Mouse (Mus musculus) left cerebral cortex, postnatal 14 days (tissue): ENCODE results near the gene Gjd3. TPM values are rescaled to one million over a fixed set of nuclear protein-coding genes. Genes with fewer than 3 reads are reported as not detected.

Experiments used
- DNase-seq, 2 experiments: peaks; one replicate each; pipeline ENCODE4 v3.0.0; 2021 to 2022; ENCODE audit warnings: low spot score in 2 of 2, mixed read lengths in 1 of 2
- intact Hi-C: fragments of 180-260 bp; cut with DNase I; formaldehyde crosslinking; loops from one replicate; pipeline ENCODE4 v1.15.1; 2025
- total RNA-seq, 2 experiments: library from RNA; stranded (reverse); gene quantifications; 2 replicates each; pipeline ENCODE4 v1.2.3; 2021

Gene Gjd3
- total RNA-seq, 2 experiments from 2014 or later, result 2.8 to 3.1 TPM

DNA sequence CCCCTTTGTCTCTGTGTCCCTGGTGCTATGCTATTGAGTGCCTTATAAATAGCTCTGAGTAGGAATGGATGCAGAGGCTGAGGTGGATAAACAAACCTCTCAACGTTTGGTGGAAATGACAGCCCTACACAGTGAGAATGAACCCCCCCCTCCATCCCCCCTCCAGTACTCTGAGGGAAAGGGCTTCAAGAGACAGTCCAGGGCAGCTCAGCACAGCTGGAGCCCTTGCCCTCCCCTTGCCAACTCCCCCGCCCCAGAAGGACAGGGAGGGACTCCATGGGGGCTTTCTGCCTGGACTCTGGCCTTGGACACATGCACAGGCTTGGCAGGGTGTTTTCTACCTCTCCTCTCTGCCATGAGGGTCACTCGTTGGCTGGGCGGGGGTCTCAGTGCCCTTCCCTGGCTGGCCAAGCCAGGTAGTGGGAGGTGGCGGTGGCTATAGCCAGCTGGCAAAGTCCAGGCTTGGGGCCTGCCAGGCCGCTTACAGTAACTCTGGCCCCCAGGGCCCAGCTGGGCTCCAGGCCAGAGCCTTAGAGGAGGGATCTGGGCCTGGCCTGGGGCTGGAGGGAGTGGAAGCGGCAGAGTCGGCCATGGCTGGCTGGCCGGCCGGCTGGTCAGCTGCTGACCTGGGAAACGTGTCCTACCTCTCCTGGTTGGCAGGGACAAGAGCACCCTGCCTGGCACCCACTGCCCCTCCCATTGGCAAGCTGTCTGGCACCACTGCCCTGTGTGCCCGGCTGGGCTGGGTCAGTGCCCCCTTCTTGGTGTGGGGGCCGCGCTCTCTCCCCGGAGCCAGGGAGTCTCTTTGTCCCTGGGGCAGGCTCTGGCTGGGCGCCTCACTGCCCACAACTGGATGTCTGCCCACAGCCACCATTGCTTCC lies 31.6 kb downstream of the Gjd3 start:
- intact Hi-C loops, result no loop called here
- DNase-seq, result peak in 1 of 2 experiments; percentile 61

GRCm38 (mm10) chr11:98950484-98950883 lies 32.3 kb downstream of the Gjd3 start:
- intact Hi-C loops, result no loop called here
- no peak for DNase-seq

GRCm38 (mm10) chr11:98949958-98950460 lies 32.8 kb downstream of the Gjd3 start:
- intact Hi-C loops, result no loop called here
- DNase-seq, result no peak

GRCm38 (mm10) chr11:98949242-98949957 lies 33.4 kb downstream of the Gjd3 start:
- DNase-seq, result no peak
- intact Hi-C loops, result no loop called here

- DNase-seq, result no peak
- intact Hi-C loops, result no loop called here
Observed at GRCm38 (mm10) chr11:98947969-98948569, 34.7 kb downstream of the Gjd3 start.

- intact Hi-C loops, result no loop called here
- no peak for DNase-seq
Observed at GRCm38 (mm10) chr11:98945605-98945977, 37.2 kb downstream of the Gjd3 start.

DNA sequence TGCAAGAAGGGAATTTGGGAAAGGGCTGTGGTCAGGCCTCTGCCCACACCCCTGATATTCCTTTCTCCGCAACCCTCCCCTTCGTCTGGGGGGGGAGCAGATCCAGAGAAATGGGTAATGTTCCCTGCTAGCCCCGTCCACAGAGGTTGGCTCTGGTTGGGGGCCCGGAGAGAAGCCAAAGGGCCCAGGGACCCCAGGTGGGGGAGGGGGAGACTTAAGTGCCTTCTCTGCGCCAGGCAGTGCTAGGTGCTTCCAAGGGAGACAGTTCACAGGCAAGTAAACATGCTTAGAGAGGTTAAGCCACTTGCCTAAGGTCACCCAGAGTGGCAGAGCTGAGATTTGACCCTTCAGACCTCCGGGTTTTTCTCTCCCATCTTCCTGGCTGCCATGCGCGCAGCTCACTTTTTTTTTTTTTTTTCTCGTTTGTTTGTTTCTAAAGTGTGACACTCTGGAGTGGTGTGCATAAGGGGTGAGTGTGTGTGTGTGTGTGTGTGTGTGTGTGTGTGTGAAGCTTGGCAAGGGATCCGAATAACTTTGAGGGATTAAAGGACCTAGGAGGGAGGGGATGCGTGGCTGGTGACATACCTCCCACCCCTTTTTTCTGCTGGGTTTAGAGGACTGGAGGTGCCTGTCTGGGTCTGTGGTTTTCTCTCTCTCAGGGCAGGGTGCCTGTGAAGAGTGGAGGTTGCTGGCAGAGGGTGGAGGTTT lies 37.8 kb downstream of the Gjd3 start:
- DNase-seq, result no peak
- intact Hi-C loops, result no loop called here

- intact Hi-C loops, result no loop called here
- no peak for DNase-seq
Observed at GRCm38 (mm10) chr11:98943741-98944461, 38.9 kb downstream of the Gjd3 start.

DNA sequence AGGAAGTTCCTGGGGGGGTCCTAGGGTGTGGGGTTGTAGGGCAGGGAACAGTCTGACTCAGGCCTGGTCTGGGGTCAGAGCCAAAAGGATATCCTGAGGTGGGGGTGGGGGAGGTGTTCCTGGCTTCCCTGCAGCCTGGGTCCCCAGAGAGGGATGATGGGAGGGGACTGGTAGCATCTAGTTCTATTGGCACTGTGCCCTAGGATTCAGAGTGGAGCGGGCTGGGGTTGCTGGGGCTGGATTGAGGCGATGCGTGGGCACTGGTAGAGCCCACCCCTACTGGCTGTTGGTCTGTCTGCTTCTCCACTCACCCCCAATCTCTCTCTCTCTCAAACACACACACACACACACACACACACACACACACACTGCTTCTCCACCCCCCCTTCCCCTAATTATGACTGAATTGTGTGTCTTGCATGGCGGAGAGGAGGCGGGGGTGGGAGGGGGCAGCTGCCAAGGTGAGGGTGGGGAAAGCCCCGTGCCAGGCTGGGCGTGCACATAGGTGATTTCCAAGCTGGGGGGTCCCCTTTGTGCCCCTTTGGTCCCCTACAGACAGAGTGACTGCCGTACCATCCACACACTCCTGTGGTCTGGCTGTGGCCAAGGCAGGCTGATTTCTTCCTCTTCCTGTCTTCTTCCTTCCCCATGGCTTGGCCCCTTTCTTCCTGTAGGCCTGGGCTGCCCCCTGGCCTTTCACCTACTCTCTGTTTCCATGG lies 39.7 kb downstream of the Gjd3 start:
- intact Hi-C loops, result no loop called here
- no peak for DNase-seq

- no peak for DNase-seq
- intact Hi-C loops, result no loop called here
Observed at GRCm38 (mm10) chr11:98942555-98942922, 40.3 kb downstream of the Gjd3 start.

DNA sequence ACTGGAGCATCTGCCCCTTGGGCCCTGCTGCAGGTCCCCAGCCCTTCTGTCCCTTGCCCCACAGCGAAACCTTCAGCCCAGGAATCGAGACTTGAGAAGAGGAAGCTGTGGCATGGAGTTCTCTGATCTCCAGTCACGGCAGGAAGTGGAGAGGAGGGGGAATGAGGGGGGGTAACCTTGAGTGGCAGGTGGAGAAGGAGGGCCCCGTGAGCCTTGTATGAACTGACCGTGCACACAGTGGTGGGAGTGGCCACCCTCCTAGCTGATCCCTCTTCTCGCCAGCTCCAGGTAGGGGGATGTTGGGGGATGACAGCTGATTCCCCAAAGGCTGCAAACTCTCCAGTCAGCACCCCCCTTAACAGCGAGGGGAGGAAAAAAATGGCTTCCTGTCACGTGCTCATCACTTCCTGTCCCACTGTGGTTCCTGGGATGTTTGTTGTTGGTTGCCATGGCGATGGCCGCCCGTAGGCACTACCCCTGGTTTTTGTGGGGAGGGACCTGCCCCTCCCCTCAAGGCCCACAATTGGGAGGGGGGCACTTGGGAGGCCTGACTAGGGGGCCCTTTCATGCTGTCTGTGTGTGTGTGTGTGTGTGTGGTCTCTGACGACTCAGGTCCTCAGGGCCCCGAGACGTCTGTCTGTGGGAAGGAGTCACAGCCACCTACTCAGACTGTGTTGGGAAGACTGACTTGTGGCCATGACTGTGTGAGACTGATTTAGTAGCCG lies 40.8 kb downstream of the Gjd3 start:
- intact Hi-C loops, result no loop called here
- DNase-seq, result peak; percentile 62 to 73

DNA sequence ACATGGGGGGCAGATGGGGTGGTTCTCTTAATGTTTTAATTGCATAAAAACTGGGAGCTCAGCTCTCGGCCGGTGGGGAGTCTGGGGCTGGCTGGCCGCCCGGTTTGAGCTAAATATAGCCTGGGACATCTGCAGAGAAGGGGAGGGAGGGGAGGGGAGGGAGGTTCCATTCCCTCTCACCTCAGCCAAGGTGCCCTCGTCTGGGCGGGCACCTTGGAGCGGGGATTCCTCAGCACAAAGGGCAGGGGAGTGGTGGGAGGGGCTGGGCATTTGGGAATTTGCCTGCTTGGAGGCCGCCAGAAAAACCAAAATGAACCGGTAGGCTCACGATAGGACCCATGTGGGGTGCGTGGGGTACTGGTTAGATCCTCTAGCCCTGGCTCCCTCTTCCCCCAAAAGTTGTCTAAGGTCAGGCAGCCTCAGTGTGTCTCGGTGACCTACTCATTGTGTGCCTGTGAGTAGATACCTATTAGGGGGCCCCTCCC lies 41.4 kb downstream of the Gjd3 start:
- intact Hi-C loops, result no loop called here
- DNase-seq, result peak; percentile 78 to 84

GRCm38 (mm10) chr11:98940776-98941175 lies 42.0 kb downstream of the Gjd3 start:
- intact Hi-C loops, result no loop called here

DNA sequence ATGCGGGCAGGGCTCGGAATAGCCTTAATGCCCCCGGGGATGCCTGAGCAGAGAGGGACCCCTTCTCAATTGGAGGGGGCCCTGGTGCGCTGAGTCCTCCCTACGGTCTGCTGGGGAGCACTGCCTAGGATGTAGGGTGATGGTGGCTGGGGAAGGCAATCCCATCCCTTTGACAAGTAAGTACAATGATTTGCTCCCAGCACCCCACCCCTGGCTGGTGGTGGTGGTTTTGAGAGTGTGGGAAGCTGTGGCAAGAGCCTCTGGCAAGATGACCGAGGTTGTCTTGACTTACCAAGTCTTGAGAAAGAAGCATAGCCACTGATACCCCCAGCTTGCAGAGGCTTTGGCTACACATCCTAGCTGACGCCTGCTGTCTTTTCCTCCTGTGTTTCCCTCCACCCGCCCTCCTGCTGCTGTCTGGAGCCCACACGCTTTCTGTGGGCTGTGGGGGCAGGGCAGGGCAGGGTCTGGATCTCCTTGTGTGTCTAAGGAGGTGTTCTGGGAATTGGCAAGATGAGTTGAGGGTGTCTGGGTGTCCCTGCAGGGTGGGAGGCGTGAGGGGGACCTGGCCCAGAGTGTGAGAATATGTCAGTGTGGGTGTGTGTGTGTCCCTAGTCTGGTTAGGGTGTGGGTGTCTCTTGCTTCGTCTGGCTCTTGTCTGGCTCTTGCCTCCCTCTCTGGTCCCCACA lies 42.7 kb downstream of the Gjd3 start:
- peak in 1 of 2 experiments; percentile 68 for DNase-seq
- intact Hi-C loops, result no loop called here

More at GRCm38 (mm10) chr11:98940776-98941175, 42.0 kb downstream of the Gjd3 start:
- no peak for DNase-seq

DNA sequence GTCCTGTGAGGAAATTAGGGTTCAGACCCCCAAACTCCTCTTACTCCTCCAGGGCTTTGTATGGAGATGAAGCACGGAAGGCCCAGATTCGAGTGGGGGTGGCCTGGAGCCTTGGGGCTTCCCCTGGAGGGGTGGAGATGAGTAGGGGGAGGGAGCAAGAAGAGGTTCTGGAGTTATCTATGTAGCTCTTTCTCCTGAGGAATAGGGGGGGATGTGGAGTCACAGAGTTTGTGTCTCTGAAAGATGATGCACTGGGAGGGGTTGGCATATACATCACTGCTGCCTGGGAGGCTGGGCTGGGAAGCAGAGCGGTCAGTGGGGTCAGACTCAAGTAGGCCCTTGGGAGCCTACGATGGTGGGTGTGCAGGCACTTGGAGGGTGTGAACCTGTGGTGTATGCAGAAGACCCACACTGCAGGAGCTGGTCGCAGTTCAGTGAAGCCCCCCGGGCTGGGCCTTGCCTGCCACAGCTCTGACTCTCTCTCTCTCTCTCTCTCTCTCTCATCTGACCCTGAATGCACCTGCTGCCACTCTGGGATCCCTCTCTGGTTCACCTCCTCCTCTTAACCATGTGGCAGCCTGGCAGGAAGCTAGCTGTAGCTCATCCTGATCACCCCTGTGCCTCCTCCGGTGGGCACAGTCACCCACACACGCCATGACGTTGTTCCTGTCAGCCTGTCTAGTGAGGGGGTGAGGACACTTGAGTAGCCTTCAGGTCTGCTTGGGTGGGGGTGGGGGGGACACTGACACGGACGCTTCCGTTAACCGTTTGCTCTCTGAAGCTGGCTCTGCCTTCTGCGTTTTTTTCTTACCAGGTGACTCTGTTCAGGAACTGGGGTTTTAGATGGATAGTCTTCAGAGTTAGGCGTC lies 43.5 kb downstream of the Gjd3 start:
- intact Hi-C loops, result no loop called here
- DNase-seq, result no peak

DNA sequence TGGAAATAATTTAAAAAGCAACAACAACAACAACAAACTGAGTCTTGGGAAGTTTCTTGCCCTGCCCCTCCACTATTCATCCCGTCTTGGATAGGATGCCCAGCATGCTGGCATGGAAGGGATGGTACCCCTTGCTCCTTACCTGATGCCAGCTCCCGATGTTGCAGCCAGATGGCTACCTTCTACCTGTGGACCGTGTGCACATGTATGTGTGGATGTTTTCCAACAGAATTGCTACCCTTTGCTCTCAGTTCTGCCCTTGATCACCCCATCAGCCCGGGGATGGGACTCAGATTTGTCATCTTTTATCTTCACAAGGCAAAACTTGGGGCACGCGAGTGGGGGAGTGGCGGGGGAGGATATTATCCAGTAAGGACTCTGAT lies 44.1 kb downstream of the Gjd3 start:
- no peak for DNase-seq
- intact Hi-C loops, result no loop called here
